Mouse (Mus musculus): ENCODE data around the gene Scgb1b19. TPM values are rescaled to one million over a fixed set of nuclear protein-coding genes. Genes with fewer than 3 reads are reported as not detected.
"Not testable (repeated sequence)": the region's sequence is repeated elsewhere in the genome, so short reads cannot be mapped to it uniquely, and the experiment has no call there.

Scgb1b19 gene
- polyA plus RNA-seq (2012; rRNA removed), result not detected in 2 replicates

GRCm38 (mm10) chr7:33286991-33287390 lies at the start of gene Scgb1b19:
Gene Scgb1b19 (plus strand): TSS chr7:33287291.
- not testable (repeated sequence) for H3K4me1 ChIP-seq (ENCODE audit: control insufficient read depth, insufficient read depth, low read length); H3K27me3 ChIP-seq (ENCODE audit: control insufficient read depth, insufficient read depth, low read length); H3K27ac ChIP-seq (ENCODE audit: insufficient read depth, low read length); DNase-seq; H3K4me3 ChIP-seq (replicated peaks; ENCODE audit: insufficient read depth, low read depth, low read length)
- WGBS, result 73% methylated on average over 2 of the region's 3 CpGs

- H3K4me3 ChIP-seq (replicated peaks; ENCODE audit: insufficient read depth, low read depth, low read length); H3K27me3 ChIP-seq (ENCODE audit: control insufficient read depth, insufficient read depth, low read length); H3K27ac ChIP-seq (ENCODE audit: insufficient read depth, low read length); H3K4me1 ChIP-seq (ENCODE audit: control insufficient read depth, insufficient read depth, low read length); DNase-seq: not testable (repeated sequence)
Measured at GRCm38 (mm10) chr7:33280238-33280637, 6.9 kb upstream of the Scgb1b19 start, which contains the start of gene Scgb2b19. Gene Scgb2b19 (minus strand): TSS chr7:33280338.

Other genes with a start within 250 kb of the Scgb1b19 start
- not detected in 2 replicates for gene Scgb2b17, start 230.7 kb upstream of the Scgb1b19 start, polyA plus RNA-seq (2012; rRNA removed)
- not detected in 2 replicates for gene Scgb1b17, start 223.8 kb upstream of the Scgb1b19 start, polyA plus RNA-seq (2012; rRNA removed)
- not detected in 2 replicates for gene Scgb2b18, start 113.4 kb upstream of the Scgb1b19 start, polyA plus RNA-seq (2012; rRNA removed)
- not detected in 2 replicates for gene Scgb1b18, start 101.7 kb upstream of the Scgb1b19 start, polyA plus RNA-seq (2012; rRNA removed)
- not detected in 2 replicates for gene Scgb2b19, start 7.0 kb upstream of the Scgb1b19 start, polyA plus RNA-seq (2012; rRNA removed)
- not detected in 2 replicates for gene Scgb2b20, start 79.0 kb downstream of the Scgb1b19 start, polyA plus RNA-seq (2012; rRNA removed)
- gene Scgb1b20, start 85.9 kb downstream of the Scgb1b19 start, polyA plus RNA-seq (2012; rRNA removed), result not detected in 2 replicates
- gene Scgb2b21, start 233.2 kb downstream of the Scgb1b19 start, polyA plus RNA-seq (2012; rRNA removed), result not detected in 2 replicates